Mouse (Mus musculus) CD4-positive helper T cell, adult 2 months (primary cell): Measurements from ENCODE around the gene 4930519G04Rik.
"Not testable (repeated sequence)": the region's sequence is repeated elsewhere in the genome, so short reads cannot be mapped to it uniquely, and the experiment has no call there.

ENCODE experiments used
- DNase-seq: peaks from one replicate; pipeline ENCODE4 v3.0.0-alpha.2; 2012; ENCODE audit warnings: low read depth, missing footprints, low spot score

4930519G04Rik gene

GRCm38 (mm10) chr5:114908598-114909305 is 55.3 kb downstream of the 4930519G04Rik start:
- DNase-seq = no peak

DNA sequence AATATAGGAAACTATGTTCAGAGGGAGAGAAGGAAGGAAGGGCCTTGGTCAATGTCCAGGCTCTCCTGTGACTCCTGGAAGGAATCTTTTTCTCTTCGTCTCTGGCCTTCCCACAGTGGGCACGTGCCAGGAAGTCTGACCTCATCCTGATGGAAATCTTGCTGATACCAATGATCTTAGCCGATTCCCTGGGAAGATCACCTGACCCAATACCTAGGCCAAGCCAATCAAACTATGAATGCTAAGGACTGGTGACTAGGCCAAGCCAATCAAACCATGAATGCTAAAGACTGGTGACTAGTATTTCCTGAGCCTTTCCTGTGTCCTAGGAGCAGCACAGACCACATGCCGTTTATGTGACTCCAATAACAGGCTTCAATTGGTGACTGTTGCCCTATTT is 60.2 kb downstream of the 4930519G04Rik start:
- DNase-seq = no peak

- no peak for DNase-seq
Measured at GRCm38 (mm10) chr5:114914855-114915254, 61.4 kb downstream of the 4930519G04Rik start.

DNA sequence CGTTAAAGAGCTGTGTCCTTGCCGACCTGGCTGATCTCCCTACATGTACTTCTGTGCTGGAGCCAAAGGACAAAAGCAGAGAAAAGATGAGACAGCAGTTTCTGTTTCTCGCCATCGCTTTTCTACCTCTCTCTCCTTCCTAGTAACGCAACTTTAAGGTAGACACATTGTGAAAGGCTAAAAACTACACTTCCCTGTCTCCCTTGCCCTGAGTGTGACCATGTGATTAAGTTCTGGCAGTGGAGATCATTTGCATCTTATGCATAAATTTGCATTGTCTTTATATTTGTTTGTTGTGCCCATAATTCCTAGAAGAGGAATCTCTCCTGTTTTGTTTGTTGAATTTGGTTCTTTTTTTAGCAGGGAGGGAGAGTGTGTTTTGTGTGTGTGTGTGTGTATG is 62.4 kb downstream of the 4930519G04Rik start:
- no peak for DNase-seq

DNA sequence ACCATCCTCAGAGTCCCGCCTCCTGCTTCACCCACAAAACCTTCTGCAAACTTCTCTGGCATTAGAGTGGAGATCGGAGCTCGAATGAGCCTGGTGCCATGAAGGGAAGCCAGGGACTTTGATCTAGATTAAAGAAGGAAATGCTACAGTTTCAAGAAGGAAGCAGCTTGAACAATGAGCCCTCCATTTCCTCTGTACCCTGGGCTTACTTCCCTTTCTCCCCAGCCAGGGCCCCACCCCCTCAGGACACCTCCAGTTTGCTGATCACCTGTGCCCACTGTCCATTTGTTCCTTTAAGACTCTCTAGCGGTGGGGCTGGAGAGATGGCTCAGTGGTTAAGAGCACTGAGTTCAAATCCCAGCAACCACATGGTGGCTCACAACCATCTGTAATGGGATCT is 63.3 kb downstream of the 4930519G04Rik start:
- no peak for DNase-seq

DNA sequence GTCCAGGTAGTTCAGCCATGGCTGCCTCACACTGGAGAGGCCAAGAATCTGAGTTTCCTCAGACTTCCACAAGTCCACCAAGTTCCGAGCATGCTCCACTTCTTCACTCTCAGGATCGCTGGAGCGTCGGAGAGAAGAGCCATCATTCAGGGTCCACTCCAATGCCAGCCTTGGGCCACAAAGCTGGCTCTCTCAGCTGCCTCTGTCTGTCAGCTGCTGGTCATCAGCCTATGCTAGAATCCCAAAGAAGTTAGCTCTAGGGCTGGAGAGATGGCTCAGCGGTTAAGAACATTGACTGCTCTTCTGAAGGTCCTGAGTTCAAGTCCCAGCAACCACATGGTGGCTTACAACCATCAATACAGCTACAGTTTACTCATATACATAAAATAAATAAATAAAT is 63.9 kb downstream of the 4930519G04Rik start:
- DNase-seq = not testable (repeated sequence)

DNA sequence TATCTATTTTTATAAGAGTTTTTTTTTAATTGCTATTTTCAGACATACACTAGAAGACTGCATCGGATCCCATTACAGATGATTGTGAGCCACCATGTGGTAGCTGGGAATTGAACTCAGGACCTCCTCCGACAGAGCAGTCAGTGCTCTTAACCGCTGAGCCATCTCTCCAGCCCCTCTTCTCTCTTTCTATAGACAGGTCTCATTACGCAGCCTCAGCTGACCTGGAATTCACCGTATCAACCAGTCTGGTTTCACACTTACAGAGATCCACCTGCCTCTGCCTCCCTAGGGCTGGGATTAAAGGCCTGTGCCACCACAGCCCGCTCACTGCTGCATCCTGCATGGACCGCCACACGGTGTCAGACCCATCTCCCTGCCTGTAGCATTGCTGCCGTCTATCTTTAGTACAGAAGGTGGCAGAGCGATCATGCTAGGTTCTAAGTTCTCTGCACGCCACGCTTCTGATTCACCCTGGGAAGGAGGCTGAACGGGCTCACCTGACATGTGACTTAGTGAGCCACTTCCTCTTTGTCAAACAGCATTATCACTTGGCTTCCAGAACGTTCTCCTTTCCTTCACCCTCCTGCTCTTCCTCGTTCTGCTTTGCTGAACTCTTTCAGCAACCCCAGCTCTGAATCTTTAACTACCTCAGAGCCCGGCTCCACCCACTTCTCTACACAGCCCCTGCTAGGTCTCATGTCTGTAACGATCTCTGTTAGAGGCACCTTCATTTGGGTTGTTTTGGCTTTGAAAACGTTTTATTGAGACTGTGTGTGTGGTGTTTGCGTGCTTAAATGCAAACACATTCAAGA is 68.3 kb downstream of the 4930519G04Rik start:
- DNase-seq = peak; percentile 89

- no peak for DNase-seq
Measured at GRCm38 (mm10) chr5:114922366-114922731, 68.9 kb downstream of the 4930519G04Rik start.

DNA sequence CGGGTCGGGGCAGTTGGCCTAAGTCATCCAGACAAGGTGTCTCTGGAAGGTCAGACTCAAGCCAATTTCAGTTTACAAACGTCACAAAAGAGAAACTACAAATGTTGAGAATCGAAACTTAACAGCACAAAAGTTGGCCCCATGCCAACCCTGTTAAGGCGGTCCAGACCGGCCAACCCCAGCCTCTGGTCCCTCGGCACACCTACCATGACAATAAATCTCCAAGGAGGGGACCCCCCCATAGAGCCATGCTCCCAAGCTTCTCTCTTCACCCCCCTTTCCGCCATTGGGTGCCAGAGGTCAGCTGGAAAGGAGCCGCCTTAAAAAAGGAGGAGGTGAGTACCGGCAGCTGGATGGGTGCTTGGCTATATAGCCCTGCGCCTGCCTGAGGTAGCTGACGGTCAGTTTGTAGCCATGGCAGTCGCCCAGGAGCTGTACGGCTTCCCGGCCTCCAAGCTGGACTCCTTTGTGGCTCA is 69.6 kb downstream of the 4930519G04Rik start, which contains the start of gene Oasl1:
Gene Oasl1 (plus strand): TSS at position 243 of the 476 bp plus-strand sequence.
- peak; percentile 65 for DNase-seq

GRCm38 (mm10) chr5:114926153-114926684 is 72.8 kb downstream of the 4930519G04Rik start:
- no peak for DNase-seq

DNA sequence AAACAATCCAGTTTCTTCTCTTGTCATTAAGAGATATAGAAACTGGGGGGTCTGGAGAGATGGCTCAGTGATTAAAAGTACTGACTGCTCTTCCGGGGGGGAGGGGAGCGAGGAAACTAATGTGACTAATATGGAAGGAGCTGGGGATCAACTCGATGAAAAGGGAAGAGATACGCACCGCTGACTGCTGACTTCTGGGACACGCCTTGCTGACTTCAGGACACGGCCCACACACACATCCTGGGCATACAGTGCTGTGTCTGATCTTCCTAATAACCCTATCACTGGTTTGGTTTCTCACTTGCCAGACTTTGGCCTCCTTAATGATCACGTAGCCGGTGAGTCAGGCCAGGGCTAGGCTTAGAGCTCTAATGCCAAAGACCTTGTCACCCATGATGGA is 73.3 kb downstream of the 4930519G04Rik start:
- no peak for DNase-seq

DNA sequence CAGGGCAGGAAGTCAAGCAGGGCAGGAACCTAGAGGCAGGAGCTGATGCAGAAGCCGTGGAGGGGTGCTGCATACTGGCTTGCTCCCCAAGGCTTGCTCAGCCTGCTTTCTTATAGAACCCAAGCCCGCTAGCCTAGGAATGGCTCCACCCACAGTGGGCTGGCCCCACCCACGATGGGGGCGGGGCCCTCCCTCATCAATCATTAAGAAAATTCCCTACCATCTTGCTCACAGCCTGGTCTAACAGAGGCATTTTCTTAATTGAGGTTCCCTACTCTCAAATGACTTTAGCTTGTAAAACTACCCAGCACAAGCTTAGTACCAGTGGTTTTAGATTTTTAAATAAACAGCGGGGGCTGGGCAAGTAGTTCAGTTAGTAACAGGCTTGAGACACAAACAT is 78.2 kb downstream of the 4930519G04Rik start:
- no peak for DNase-seq

GRCm38 (mm10) chr5:114933206-114933605 is 79.7 kb downstream of the 4930519G04Rik start:
- DNase-seq = no peak
